Mouse (Mus musculus) forebrain, embryonic 10.5 days (tissue): ENCODE measurements at regions not wholly inside any gene's neighbourhood (a gene's known extent, or its start where the extent isn't known, plus 50 kb on each side); places are given as distances from the start of the nearest gene placed in this dataset.

Experiments
- DNase-seq: peaks from one replicate; pipeline ENCODE4 v3.0.0-alpha.2; 2017; ENCODE audit warnings: low spot score; ENCODE audit errors: extremely low spot score
- H3K27ac ChIP-seq: fragments of 300-500 bp; sonication (generic); 2 replicates; pipeline ENCODE4 v1.5.1; 2016; ENCODE audit warnings: mild to moderate bottlenecking
- H3K27me3 ChIP-seq: fragments of 300-500 bp; sonication (generic); 2 replicates; pipeline ENCODE4 v1.6.1; 2016; ENCODE audit warnings: mild to moderate bottlenecking; ENCODE audit not compliant: poor library complexity, severe bottlenecking
- H3K36me3 ChIP-seq: fragments of 300-500 bp; sonication (generic); replicated peaks from 2 replicates; pipeline ENCODE4 v1.6.1; 2016; ENCODE audit warnings: mild to moderate bottlenecking, moderate library complexity
- H3K4me1 ChIP-seq: fragments of 300-500 bp; sonication (generic); 2 replicates; pipeline ENCODE4 v1.6.1; 2016
- H3K4me3 ChIP-seq: fragments of 300-500 bp; sonication (generic); 2 replicates; pipeline ENCODE4 v1.5.1; 2016; ENCODE audit warnings: mild to moderate bottlenecking, moderate library complexity
- H3K9me3 ChIP-seq: fragments of 300-500 bp; sonication (generic); 2 replicates; pipeline ENCODE4 v1.6.1; 2016; ENCODE audit warnings: mild to moderate bottlenecking, moderate library complexity
- WGBS: fragments of 180-500 bp; shearing (Covaris S2); methylation state at CpG from one replicate; pipeline ENCODE4 v1.1.7; 2016; 5-methylcytosine and 5-hydroxymethylcytosine counted together

GRCm38 (mm10) chr2:138744806-138745205, 488.4 kb downstream of the Btbd3 start:
- Histone ChIP-seq H3K36me3 (no peaks in the 10 kb centered on the region), H3K4me1 (no peaks in the 10 kb centered on the region), H3K4me3 (no peak overlapping the region), H3K27me3 (no peaks in the 10 kb centered on the region), H3K9me3 (no peaks in the 10 kb centered on the region), H3K27ac (no peak overlapping the region)
- whole genome bisulfite sequencing: 81% methylated on average over 4 of the region's 4 CpGs
- DNase-seq: no peak

- H3K27ac ChIP-seq: no peak overlapping the region
- DNase-seq: no peak
Measured at GRCm38 (mm10) chr2:138760439-138760963, 504.1 kb downstream of the Btbd3 start.

GRCm38 (mm10) chr2:138761400-138761799, 505.0 kb downstream of the Btbd3 start:
- H3K4me3 ChIP-seq: no peak overlapping the region
- no peak overlapping the region for H3K27ac ChIP-seq
- H3K4me1 ChIP-seq: 0 out of 2 replicates have a peak, but pooled peaks cover 1% of the 10 kb centered on the region
- H3K27me3 ChIP-seq: no peaks in the 10 kb centered on the region
- H3K9me3 ChIP-seq: no peaks in the 10 kb centered on the region
- no peaks in the 10 kb centered on the region for H3K36me3 ChIP-seq
- 85% methylated on average over 1 of the region's 1 CpGs for WGBS
- DNase-seq: no peak

More at GRCm38 (mm10) chr2:138760439-138760963, 504.1 kb downstream of the Btbd3 start:
- 94% methylated on average over 3 of the region's 3 CpGs for WGBS
- Histone ChIP-seq H3K27me3 (no peaks in the 10 kb centered on the region), H3K4me1 (no peaks in the 10 kb centered on the region), H3K9me3 (no peaks in the 10 kb centered on the region), H3K4me3 (no peak overlapping the region), H3K36me3 (no peaks in the 10 kb centered on the region)

- Histone ChIP-seq H3K4me1 (peaks cover 11% of the 10 kb centered on the region), H3K27ac (no peak overlapping the region), H3K27me3 (no peaks in the 10 kb centered on the region), H3K36me3 (no peaks in the 10 kb centered on the region), H3K4me3 (no peak overlapping the region), H3K9me3 (no peaks in the 10 kb centered on the region)
- DNase-seq: no peak
- 72% methylated on average over 9 of the region's 9 CpGs for WGBS
Measured at GRCm38 (mm10) chr2:138766275-138766842, 510.0 kb downstream of the Btbd3 start.

GRCm38 (mm10) chr2:138783781-138784180, 527.4 kb downstream of the Btbd3 start:
- 93% methylated on average over 3 of the region's 3 CpGs for WGBS
- DNase-seq: no peak
- Histone ChIP-seq H3K27me3 (no peaks in the 10 kb centered on the region), H3K4me3 (no peak overlapping the region), H3K27ac (no peak overlapping the region), H3K9me3 (no peaks in the 10 kb centered on the region), H3K4me1 (no peaks in the 10 kb centered on the region), H3K36me3 (no peaks in the 10 kb centered on the region)

- no peak for DNase-seq
- no peak overlapping the region for H3K4me3 ChIP-seq
- no peaks in the 10 kb centered on the region for H3K27me3 ChIP-seq
- 89% methylated on average over 6 of the region's 6 CpGs for WGBS
- no peaks in the 10 kb centered on the region for H3K9me3 ChIP-seq
- no peaks in the 10 kb centered on the region for H3K4me1 ChIP-seq
- H3K27ac ChIP-seq: no peak overlapping the region
- H3K36me3 ChIP-seq: no peaks in the 10 kb centered on the region
Measured at GRCm38 (mm10) chr2:138792711-138793450, 536.5 kb downstream of the Btbd3 start.

- Histone ChIP-seq H3K27ac (no peak overlapping the region), H3K36me3 (no peaks in the 10 kb centered on the region), H3K27me3 (no peaks in the 10 kb centered on the region), H3K4me3 (no peak overlapping the region), H3K4me1 (no peaks in the 10 kb centered on the region), H3K9me3 (no peaks in the 10 kb centered on the region)
- DNase-seq: no peak
- 87% methylated on average over 3 of the region's 3 CpGs for WGBS
Measured at GRCm38 (mm10) chr2:138806196-138806595, 549.8 kb downstream of the Btbd3 start.

- Histone ChIP-seq H3K36me3 (no peaks in the 10 kb centered on the region), H3K27me3 (no peaks in the 10 kb centered on the region), H3K27ac (no peak overlapping the region), H3K4me1 (no peaks in the 10 kb centered on the region), H3K4me3 (no peak overlapping the region), H3K9me3 (no peaks in the 10 kb centered on the region)
- 88% methylated on average over 2 of the region's 2 CpGs for WGBS
- DNase-seq: no peak
Measured at GRCm38 (mm10) chr2:138809767-138810166, 553.4 kb downstream of the Btbd3 start.

GRCm38 (mm10) chr2:138820489-138820888, 564.1 kb downstream of the Btbd3 start:
- H3K9me3 ChIP-seq: no peaks in the 10 kb centered on the region
- H3K36me3 ChIP-seq: no peaks in the 10 kb centered on the region
- WGBS: 87% methylated on average over 4 of the region's 4 CpGs
- no peak for DNase-seq
- H3K4me1 ChIP-seq: no peaks in the 10 kb centered on the region
- H3K4me3 ChIP-seq: no peak overlapping the region
- H3K27ac ChIP-seq: no peak overlapping the region
- no peaks in the 10 kb centered on the region; the same call in 1 of the 2 replicates for H3K27me3 ChIP-seq

- H3K27me3 ChIP-seq: no peaks in the 10 kb centered on the region; the same call in 1 of the 2 replicates
- no peaks in the 10 kb centered on the region for H3K36me3 ChIP-seq
- no peak overlapping the region for H3K27ac ChIP-seq
- no peaks in the 10 kb centered on the region for H3K4me1 ChIP-seq
- H3K4me3 ChIP-seq: no peak overlapping the region
- no peaks in the 10 kb centered on the region for H3K9me3 ChIP-seq
- WGBS: 90% methylated on average over 4 of the region's 4 CpGs
- no peak for DNase-seq
Measured at GRCm38 (mm10) chr2:138824873-138825272, 568.5 kb downstream of the Btbd3 start.

GRCm38 (mm10) chr2:138827813-138828570, 571.6 kb downstream of the Btbd3 start:
- WGBS: 60% methylated on average over 2 of the region's 2 CpGs
- DNase-seq: no peak
- H3K4me1 ChIP-seq: no peaks in the 10 kb centered on the region

GRCm38 (mm10) chr2:138838846-138839245, 582.5 kb downstream of the Btbd3 start:
- no peaks in the 10 kb centered on the region for H3K4me1 ChIP-seq
- 51% methylated on average over 3 of the region's 3 CpGs for WGBS
- H3K36me3 ChIP-seq: no peaks in the 10 kb centered on the region
- no peaks in the 10 kb centered on the region for H3K9me3 ChIP-seq
- H3K4me3 ChIP-seq: no peak overlapping the region
- no peaks in the 10 kb centered on the region for H3K27me3 ChIP-seq
- DNase-seq: no peak
- no peak overlapping the region for H3K27ac ChIP-seq

More at GRCm38 (mm10) chr2:138827813-138828570, 571.6 kb downstream of the Btbd3 start:
- Histone ChIP-seq H3K9me3 (no peaks in the 10 kb centered on the region), H3K36me3 (no peaks in the 10 kb centered on the region), H3K27ac (no peak overlapping the region), H3K27me3 (no peaks in the 10 kb centered on the region), H3K4me3 (no peak overlapping the region)

- DNase-seq: no peak
- Histone ChIP-seq H3K36me3 (no peaks in the 10 kb centered on the region), H3K27ac (no peak overlapping the region), H3K9me3 (no peaks in the 10 kb centered on the region), H3K4me3 (no peak overlapping the region), H3K4me1 (no peaks in the 10 kb centered on the region), H3K27me3 (no peaks in the 10 kb centered on the region)
Measured at GRCm38 (mm10) chr2:138859121-138859520, 602.8 kb downstream of the Btbd3 start.
